Mouse (Mus musculus): Measurements from ENCODE around the gene Lrrc51. TPM values are rescaled to one million over a fixed set of nuclear protein-coding genes. Genes with fewer than 3 reads are reported as not detected.

Lrrc51 gene
- 9.5 and 12.7 TPM in 2 replicates for polyA plus RNA-seq (2015; fragmentation: Nextera tagmentation; extraction: Ambion mirVana)

- WGBS = under 1% methylated on average over 40 of the region's 40 CpGs
- Histone ChIP-seq H3K9ac (replicated peaks) (peak within 1 kb of the TSS; percentile 75), H3K27ac (replicated peaks) (peak within 1 kb of the TSS; percentile 69), H3K27me3 (no peaks in the 10 kb centered on the region), H3K4me3 (peak within 1 kb of the TSS; percentile 89), H3K4me2 (replicated peaks) (peak within 1 kb of the TSS; percentile 76), H3K9me3 (no peaks in the 10 kb centered on the region), H3K36me3 (no peaks in the 10 kb centered on the region), H3K4me1 (peaks cover 38% of the 10 kb centered on the region)
- peak; percentile 98 for ATAC-seq (replicated peaks)
Measured at GRCm38 (mm10) chr7:101933751-101934240, at the start of gene Lrrc51, which contains the start of gene Numa1. Lrrc51 (minus strand) TSS chr7:101933895. Numa1 (plus strand) TSS chr7:101934111.

DNA sequence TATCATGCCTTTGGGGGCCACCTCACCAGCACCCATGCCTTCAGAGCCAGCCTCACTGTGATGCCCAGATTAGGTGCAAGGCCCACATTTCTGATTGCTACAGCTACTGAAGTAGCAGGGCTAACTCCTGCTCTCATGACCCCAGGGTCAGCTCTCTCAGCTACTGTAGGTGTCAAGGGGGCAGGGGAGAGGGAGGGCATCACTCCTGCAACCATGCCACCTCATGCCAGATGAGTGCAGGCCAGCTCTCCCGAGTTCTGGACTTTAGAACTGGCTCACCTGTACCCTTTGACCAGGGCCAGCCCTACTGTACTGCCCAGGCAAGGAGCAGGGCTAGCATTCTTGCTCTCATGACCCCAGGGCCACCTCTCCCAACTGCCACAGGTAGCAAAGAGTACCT is 49.0 kb upstream of the Lrrc51 start:
- Histone ChIP-seq H3K4me1 (no peaks in the 10 kb centered on the region), H3K4me3 (no peak overlapping the region), H3K9me3 (no peaks in the 10 kb centered on the region), H3K27me3 (no peaks in the 10 kb centered on the region), H3K27ac (replicated peaks) (no peak overlapping the region), H3K9ac (replicated peaks) (no peak overlapping the region), H3K4me2 (replicated peaks) (no peak overlapping the region), H3K36me3 (peaks cover 6% of the 10 kb centered on the region)
- ATAC-seq (replicated peaks) = no peak; the same call in 1 of the 2 replicates
- 95% methylated on average over 1 of the region's 1 CpGs for WGBS

- Histone ChIP-seq H3K9ac (replicated peaks) (no peak overlapping the region), H3K9me3 (no peaks in the 10 kb centered on the region), H3K36me3 (peaks cover 4% of the 10 kb centered on the region; the same call in 1 of the 2 replicates), H3K4me3 (no peak overlapping the region), H3K4me1 (peaks cover 41% of the 10 kb centered on the region), H3K27me3 (no peaks in the 10 kb centered on the region), H3K27ac (replicated peaks) (no peak overlapping the region), H3K4me2 (replicated peaks) (no peak overlapping the region)
- WGBS = 62% methylated on average over 2 of the region's 2 CpGs
- ATAC-seq (replicated peaks) = no peak
Measured at GRCm38 (mm10) chr7:101974505-101974904, 40.8 kb upstream of the Lrrc51 start.

GRCm38 (mm10) chr7:101973730-101974129 is 40.0 kb upstream of the Lrrc51 start:
- Histone ChIP-seq H3K4me3 (no peak overlapping the region), H3K27ac (replicated peaks) (no peak overlapping the region), H3K4me1 (peaks cover 49% of the 10 kb centered on the region), H3K4me2 (replicated peaks) (no peak overlapping the region), H3K9ac (replicated peaks) (no peak overlapping the region), H3K27me3 (no peaks in the 10 kb centered on the region), H3K9me3 (no peaks in the 10 kb centered on the region), H3K36me3 (peaks cover 4% of the 10 kb centered on the region; the same call in 1 of the 2 replicates)
- 81% methylated on average over 3 of the region's 3 CpGs for WGBS
- no peak for ATAC-seq (replicated peaks)

DNA sequence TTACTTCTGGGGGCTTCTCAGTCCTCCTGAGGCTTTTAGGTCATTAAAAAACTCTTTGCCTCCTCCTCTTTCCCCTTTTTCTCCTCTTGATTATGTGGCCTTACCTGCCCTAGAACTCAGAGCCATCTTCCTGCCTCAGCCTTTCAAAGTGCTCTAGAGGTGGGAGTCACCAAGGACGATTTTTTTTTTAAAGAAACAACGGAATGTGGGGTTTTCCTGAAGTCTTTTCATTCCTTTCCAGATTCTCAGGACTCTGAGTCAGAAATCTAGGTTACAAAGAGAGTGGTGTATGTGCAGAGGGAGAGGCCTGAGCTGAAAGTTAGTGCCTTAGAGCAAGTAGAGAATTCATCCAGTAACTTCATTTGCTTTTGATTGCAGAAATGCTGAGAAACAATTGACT is 38.0 kb upstream of the Lrrc51 start:
- no peak for ATAC-seq (replicated peaks)
- H3K9ac ChIP-seq (replicated peaks) = peak overlapping the region; percentile 98
- no peaks in the 10 kb centered on the region for H3K36me3 ChIP-seq
- peak overlapping the region; percentile 90 for H3K4me3 ChIP-seq
- H3K9me3 ChIP-seq = no peaks in the 10 kb centered on the region
- 28% methylated on average over 2 of the region's 2 CpGs for WGBS
- no peaks in the 10 kb centered on the region for H3K27me3 ChIP-seq
- peaks cover 60% of the 10 kb centered on the region for H3K4me1 ChIP-seq
- H3K27ac ChIP-seq (replicated peaks) = peak overlapping the region; percentile 100
- H3K4me2 ChIP-seq (replicated peaks) = peak overlapping the region; percentile 72

DNA sequence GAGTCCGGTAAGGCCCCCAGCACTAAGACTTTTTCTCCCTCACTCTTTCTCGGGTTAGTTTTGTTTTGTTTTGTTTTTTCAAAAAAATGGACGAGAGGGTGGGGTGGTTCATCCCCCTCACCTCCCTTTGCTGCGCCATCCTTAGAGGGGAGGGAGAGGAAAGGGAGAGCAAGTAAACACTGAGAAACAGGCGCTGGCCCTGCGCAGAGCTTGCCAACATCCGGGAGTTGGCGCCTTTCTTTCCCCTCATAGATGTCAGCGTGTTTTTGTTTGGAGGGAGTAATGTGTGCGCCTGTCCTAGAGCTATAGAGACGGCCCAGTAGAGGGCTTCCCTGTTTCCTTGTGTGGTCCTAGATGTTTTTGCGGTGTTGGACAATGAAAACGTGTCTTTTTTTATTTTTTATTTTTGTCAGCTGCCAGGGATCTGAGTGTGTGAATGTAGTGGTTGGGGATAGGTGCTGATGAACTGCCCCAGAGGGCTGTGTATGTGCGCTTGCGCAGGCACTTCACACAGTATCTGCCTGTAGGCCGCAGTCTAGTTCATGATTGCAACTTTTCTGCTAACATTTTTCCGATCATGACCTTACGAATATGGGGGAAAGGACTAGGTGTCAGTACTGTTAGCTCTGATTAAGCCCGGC is 37.2 kb upstream of the Lrrc51 start:
- H3K27me3 ChIP-seq = no peaks in the 10 kb centered on the region
- H3K4me2 ChIP-seq (replicated peaks) = peak overlapping the region; percentile 72
- peak overlapping the region; percentile 100 for H3K27ac ChIP-seq (replicated peaks)
- peak; percentile 74 for ATAC-seq (replicated peaks)
- H3K36me3 ChIP-seq = no peaks in the 10 kb centered on the region
- no peaks in the 10 kb centered on the region for H3K9me3 ChIP-seq
- H3K4me3 ChIP-seq = peak overlapping the region; percentile 90
- under 1% methylated on average over 19 of the region's 19 CpGs for whole genome bisulfite sequencing
- H3K4me1 ChIP-seq = peaks cover 60% of the 10 kb centered on the region
- peak overlapping the region; percentile 98 for H3K9ac ChIP-seq (replicated peaks)

GRCm38 (mm10) chr7:101970429-101970775 is 36.7 kb upstream of the Lrrc51 start:
- WGBS = 0% methylated on average over 9 of the region's 17 CpGs
- peak overlapping the region; percentile 98 for H3K9ac ChIP-seq (replicated peaks)
- peak overlapping the region; percentile 72 for H3K4me2 ChIP-seq (replicated peaks)
- H3K9me3 ChIP-seq = no peaks in the 10 kb centered on the region
- H3K27me3 ChIP-seq = no peaks in the 10 kb centered on the region
- no peaks in the 10 kb centered on the region for H3K36me3 ChIP-seq
- peak overlapping the region; percentile 100 for H3K27ac ChIP-seq (replicated peaks)
- peak overlapping the region; percentile 90 for H3K4me3 ChIP-seq
- H3K4me1 ChIP-seq = peaks cover 60% of the 10 kb centered on the region
- peak; percentile 73 for ATAC-seq (replicated peaks)

DNA sequence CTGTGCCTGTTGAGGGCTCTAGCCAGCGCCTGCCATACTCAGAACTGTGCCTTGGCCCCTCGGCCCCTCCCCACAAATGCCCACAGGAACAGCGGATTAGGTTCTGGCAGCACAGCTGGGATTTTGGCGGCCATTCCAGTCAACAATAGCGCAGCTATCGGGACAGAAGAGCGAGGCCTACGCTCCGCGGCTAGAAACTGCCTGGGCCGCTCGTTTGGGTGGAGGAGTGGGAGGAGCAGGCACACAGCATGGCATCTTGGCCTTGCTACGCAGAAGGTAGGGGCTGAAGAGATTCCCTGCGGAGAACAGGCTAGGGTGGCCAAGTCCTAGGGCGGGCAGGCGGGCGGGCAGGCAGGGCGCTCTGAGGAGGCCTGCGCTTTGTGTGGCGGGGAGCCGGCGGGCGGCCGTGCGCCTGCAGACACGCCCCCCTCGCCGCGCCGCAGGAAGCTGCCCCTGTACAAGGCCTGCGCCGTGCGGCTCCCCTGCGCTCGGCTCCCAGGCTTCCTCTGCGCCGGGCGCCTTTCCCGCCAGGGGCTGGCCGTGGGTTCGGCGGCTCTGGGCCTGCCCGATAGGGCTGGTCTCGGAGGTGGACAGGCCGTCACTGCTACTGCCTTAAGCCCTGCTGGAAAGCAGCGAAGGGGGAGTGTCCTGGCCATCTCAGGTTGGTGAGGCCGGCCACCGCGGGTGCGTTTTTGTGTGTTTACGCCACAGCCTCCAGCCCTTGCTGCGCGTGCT is 36.2 kb upstream of the Lrrc51 start:
- no peaks in the 10 kb centered on the region for H3K9me3 ChIP-seq
- H3K4me2 ChIP-seq (replicated peaks) = peak overlapping the region; percentile 72
- ATAC-seq (replicated peaks) = peak; percentile 92
- 0% methylated on average over 53 of the region's 53 CpGs for WGBS
- H3K27me3 ChIP-seq = no peaks in the 10 kb centered on the region
- peak overlapping the region; percentile 90 for H3K4me3 ChIP-seq
- H3K36me3 ChIP-seq = no peaks in the 10 kb centered on the region
- H3K9ac ChIP-seq (replicated peaks) = peak overlapping the region; percentile 98
- peaks cover 54% of the 10 kb centered on the region for H3K4me1 ChIP-seq
- peak overlapping the region; percentile 100 for H3K27ac ChIP-seq (replicated peaks)

- no peak for ATAC-seq (replicated peaks)
- peak overlapping the region; percentile 40 for H3K9ac ChIP-seq (replicated peaks)
- H3K27me3 ChIP-seq = no peaks in the 10 kb centered on the region
- H3K4me2 ChIP-seq (replicated peaks) = peak overlapping the region; percentile 72
- H3K9me3 ChIP-seq = no peaks in the 10 kb centered on the region
- no peaks in the 10 kb centered on the region for H3K36me3 ChIP-seq
- 54% methylated on average over 2 of the region's 2 CpGs for WGBS
- peak overlapping the region; percentile 100 for H3K27ac ChIP-seq (replicated peaks)
- H3K4me1 ChIP-seq = peaks cover 46% of the 10 kb centered on the region
- peak overlapping the region; percentile 90; the same call in 1 of the 2 replicates for H3K4me3 ChIP-seq
Measured at GRCm38 (mm10) chr7:101968751-101969150, 35.1 kb upstream of the Lrrc51 start.

GRCm38 (mm10) chr7:101967256-101967655 is 33.6 kb upstream of the Lrrc51 start:
- Histone ChIP-seq H3K9me3 (no peaks in the 10 kb centered on the region), H3K4me1 (peaks cover 33% of the 10 kb centered on the region), H3K9ac (replicated peaks) (no peak overlapping the region), H3K4me2 (replicated peaks) (no peak overlapping the region), H3K27ac (replicated peaks) (0 out of 2 replicates have a peak overlapping the region, but pooled peaks have one; percentile 11), H3K27me3 (no peaks in the 10 kb centered on the region), H3K36me3 (no peaks in the 10 kb centered on the region), H3K4me3 (no peak overlapping the region)
- no peak for ATAC-seq (replicated peaks)
- 73% methylated on average over 1 of the region's 1 CpGs for WGBS

GRCm38 (mm10) chr7:101965606-101966005 is 31.9 kb upstream of the Lrrc51 start:
- no peak overlapping the region for H3K4me2 ChIP-seq (replicated peaks)
- no peak for ATAC-seq (replicated peaks)
- H3K9ac ChIP-seq (replicated peaks) = no peak overlapping the region
- no peak overlapping the region for H3K4me3 ChIP-seq
- H3K4me1 ChIP-seq = peaks cover 21% of the 10 kb centered on the region
- H3K9me3 ChIP-seq = no peaks in the 10 kb centered on the region
- H3K36me3 ChIP-seq = no peaks in the 10 kb centered on the region
- no peaks in the 10 kb centered on the region for H3K27me3 ChIP-seq
- 70% methylated on average over 2 of the region's 2 CpGs for WGBS
- H3K27ac ChIP-seq (replicated peaks) = no peak overlapping the region

GRCm38 (mm10) chr7:101964551-101964950 is 30.9 kb upstream of the Lrrc51 start:
- peaks cover 28% of the 10 kb centered on the region for H3K4me1 ChIP-seq
- no peaks in the 10 kb centered on the region for H3K9me3 ChIP-seq
- no peak overlapping the region for H3K4me2 ChIP-seq (replicated peaks)
- no peak overlapping the region for H3K4me3 ChIP-seq
- H3K27me3 ChIP-seq = no peaks in the 10 kb centered on the region
- no peak overlapping the region for H3K27ac ChIP-seq (replicated peaks)
- WGBS = 92% methylated on average over 4 of the region's 4 CpGs
- ATAC-seq (replicated peaks) = no peak
- H3K36me3 ChIP-seq = no peaks in the 10 kb centered on the region
- no peak overlapping the region for H3K9ac ChIP-seq (replicated peaks)
